Mouse (Mus musculus) kidney, postnatal 0 days (tissue): ENCODE results near the gene Creg2. TPM values are rescaled to one million over a fixed set of nuclear protein-coding genes. Genes with fewer than 3 reads are reported as not detected.
A peak's percentile ranks its signal among the peaks of the same experiment; 100 is the strongest.
"Not testable (repeated sequence)": the region's sequence is repeated elsewhere in the genome, so short reads cannot be mapped to it uniquely, and the experiment has no call there.

Source experiments
- ATAC-seq: fragments of 200-750 bp; cut with Nextera tagmentation; replicated peaks from 2 replicates; pipeline ENCODE4 v1.8.0; 2017; ENCODE audit warnings: low read depth, moderate number of reproducible peaks, moderate TSS enrichment, moderate library complexity; ENCODE audit not compliant: low FRiP score
- DNase-seq: peaks from one replicate; pipeline ENCODE4 v3.0.0-alpha.2; 2016; ENCODE audit warnings: low spot score
- H3K27ac ChIP-seq: fragments of 300-500 bp; sonication (generic); 2 replicates; pipeline ENCODE4 v1.5.1; 2014; ENCODE audit warnings: mild to moderate bottlenecking
- H3K27me3 ChIP-seq: fragments of 300-500 bp; sonication (generic); 2 replicates; pipeline ENCODE4 v1.6.1; 2014; ENCODE audit warnings: low read length, mixed read lengths; ENCODE audit not compliant: insufficient read depth
- H3K36me3 ChIP-seq: fragments of 300-500 bp; sonication (generic); 2 replicates; pipeline ENCODE4 v1.6.1; 2014; ENCODE audit warnings: low read length, mixed read lengths; ENCODE audit not compliant: insufficient read depth
- H3K4me1 ChIP-seq: fragments of 300-500 bp; sonication (generic); replicated peaks from 2 replicates; pipeline ENCODE4 v1.6.1; 2014; ENCODE audit warnings: antibody characterized with exemption, low read length, mixed read lengths; ENCODE audit not compliant: insufficient read depth
- H3K4me2 ChIP-seq: fragments of 300-500 bp; sonication (generic); 2 replicates; pipeline ENCODE4 v1.6.1; 2014; ENCODE audit warnings: mild to moderate bottlenecking, low read length, moderate library complexity, mixed read lengths
- H3K4me3 ChIP-seq: fragments of 300-500 bp; sonication (generic); replicated peaks from 2 replicates; pipeline ENCODE4 v1.5.1; 2014; ENCODE audit warnings: low read depth, low read length
- H3K9ac ChIP-seq: fragments of 300-500 bp; sonication (generic); 2 replicates; pipeline ENCODE4 v1.6.1; 2014; ENCODE audit warnings: low read depth, low read length
- H3K9me3 ChIP-seq: fragments of 300-500 bp; sonication (generic); replicated peaks from 2 replicates; pipeline ENCODE4 v1.6.1; 2016; ENCODE audit warnings: low read length, inconsistent platforms, mixed read lengths
- CTCF ChIP-seq: IDR thresholded peaks from 2 replicates; pipeline ENCODE4 v1.5.1; 2016; ENCODE audit warnings: antibody characterized with exemption, low read depth, mild to moderate bottlenecking, moderate library complexity
- WGBS: fragments of 180-500 bp; shearing (Covaris S2); extraction: QIAGEN DNeasy Blood & Tissue Kit; methylation state at CpG from one replicate; pipeline ENCODE4 v1.1.7; 2014; 5-methylcytosine and 5-hydroxymethylcytosine counted together
- polyA plus RNA-seq: library from polyadenylated mRNA; unstranded; fragments of >200 nt; fragmentation: Nextera tagmentation; extraction: Ambion mirVana; gene quantifications from 2 replicates; pipeline ENCODE4 v1.2.1, GENCODE M21; 2015

Gene Creg2
- polyA plus RNA-seq, 1 experiment from 2014 or later, result 0.05 TPM

DNA sequence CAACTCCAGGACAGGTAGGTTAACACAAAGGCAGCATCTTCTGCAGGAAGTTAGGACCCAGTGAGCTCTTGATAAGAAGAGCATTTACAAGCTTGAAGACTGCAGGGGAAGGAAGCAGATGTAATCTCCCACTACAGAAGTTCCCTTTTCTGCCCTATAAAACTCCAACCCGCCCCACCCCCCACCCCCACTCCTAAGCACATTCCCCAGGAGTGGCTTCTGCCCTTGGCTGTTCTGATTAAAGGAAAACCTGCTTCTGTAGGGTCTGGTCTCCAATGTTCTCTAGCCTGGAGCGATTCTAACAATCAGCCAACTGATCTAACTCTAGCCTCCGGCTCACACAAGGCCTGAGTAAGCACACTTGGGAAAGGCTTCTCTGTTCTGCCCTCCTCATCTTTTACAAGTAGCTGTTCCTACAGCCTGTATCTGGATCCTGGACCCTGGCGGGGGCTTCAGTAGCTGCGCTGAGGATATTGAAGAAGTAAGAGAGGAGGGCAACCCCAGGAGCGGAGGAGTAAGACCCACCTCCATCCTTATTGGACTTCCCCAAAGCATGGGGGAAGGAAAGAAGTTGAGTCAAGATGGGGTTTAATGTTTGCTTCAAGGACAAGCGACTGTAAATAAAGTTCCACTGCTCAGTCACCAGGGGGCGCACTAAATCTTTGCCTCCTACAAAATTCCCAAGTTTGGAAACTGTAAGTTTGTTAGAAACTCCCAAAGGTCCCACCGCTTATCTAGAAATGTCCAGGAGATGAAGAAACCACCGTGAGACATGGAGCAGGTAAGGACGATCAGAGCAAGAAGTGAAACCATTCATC lies 36.6 kb downstream of the Creg2 start:
- Histone ChIP-seq H3K27me3 (no peaks in the 10 kb centered on the region), H3K9me3 (no peaks in the 10 kb centered on the region), H3K27ac (no peak overlapping the region), H3K4me3 (no peak overlapping the region), H3K36me3 (no peaks in the 10 kb centered on the region), H3K4me2 (no peak overlapping the region), H3K4me1 (0 out of 2 replicates have a peak, but pooled peaks cover 2% of the 10 kb centered on the region), H3K9ac (no peak overlapping the region)
- peak; percentile 86 for TF ChIP-seq CTCF
- 24% methylated on average over 11 of the region's 11 CpGs for WGBS
- peak; percentile 88 for DNase-seq
- ATAC-seq, result no peak

DNA sequence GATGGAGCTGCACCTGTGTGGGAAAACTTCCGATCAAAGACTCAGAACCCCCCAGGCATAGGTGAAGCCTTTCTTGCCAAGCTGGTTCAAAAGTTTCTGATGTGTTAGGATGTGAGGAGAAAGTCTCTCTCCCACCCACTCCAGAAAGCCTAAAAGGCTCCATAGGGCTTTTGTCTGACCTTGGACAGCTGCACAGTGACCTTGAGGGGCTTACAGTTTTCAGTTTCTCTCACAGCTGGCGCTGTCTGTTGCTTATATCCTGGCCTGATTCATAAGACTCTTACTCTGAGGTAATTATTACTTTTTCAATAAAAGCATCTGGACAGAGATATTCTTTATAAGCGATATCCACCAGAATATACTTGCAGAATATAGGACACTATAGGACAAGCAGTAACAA lies 38.2 kb downstream of the Creg2 start:
- Histone ChIP-seq H3K36me3 (no peaks in the 10 kb centered on the region), H3K4me2 (no peak overlapping the region), H3K4me3 (no peak overlapping the region), H3K9me3 (no peaks in the 10 kb centered on the region), H3K27ac (no peak overlapping the region), H3K9ac (no peak overlapping the region), H3K4me1 (peaks cover 7% of the 10 kb centered on the region; the same call in 1 of the 2 replicates), H3K27me3 (no peaks in the 10 kb centered on the region)
- ATAC-seq, result no peak
- WGBS, result 74% methylated on average over 3 of the region's 3 CpGs
- DNase-seq, result no peak
- TF ChIP-seq CTCF, result no peak

DNA sequence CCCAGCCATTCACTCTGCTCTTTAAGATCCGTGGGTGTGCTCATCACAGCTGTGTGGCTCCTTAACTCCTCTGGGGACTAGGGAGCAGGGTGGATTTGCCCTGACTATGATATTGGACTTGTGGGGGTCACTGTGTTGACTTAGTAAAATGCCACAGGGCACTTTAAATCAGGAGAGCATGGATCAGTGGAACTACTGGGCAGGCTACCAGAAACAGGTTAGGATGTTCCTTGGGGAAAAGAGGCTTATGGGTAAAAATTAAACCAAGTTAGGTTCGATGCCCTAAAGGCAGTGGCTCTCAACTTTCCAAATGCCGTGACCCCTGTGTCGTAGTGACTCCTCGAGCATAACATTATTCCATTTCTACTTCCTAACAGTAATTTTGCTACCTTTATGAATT lies 38.8 kb downstream of the Creg2 start:
- Histone ChIP-seq H3K27me3 (no peaks in the 10 kb centered on the region), H3K27ac (no peak overlapping the region), H3K9me3 (no peaks in the 10 kb centered on the region), H3K9ac (no peak overlapping the region), H3K4me1 (peaks cover 7% of the 10 kb centered on the region; the same call in 1 of the 2 replicates), H3K36me3 (no peaks in the 10 kb centered on the region), H3K4me3 (no peak overlapping the region), H3K4me2 (no peak overlapping the region)
- 57% methylated on average over 5 of the region's 5 CpGs for WGBS
- no peak for TF ChIP-seq CTCF
- no peak for DNase-seq
- ATAC-seq, result no peak

DNA sequence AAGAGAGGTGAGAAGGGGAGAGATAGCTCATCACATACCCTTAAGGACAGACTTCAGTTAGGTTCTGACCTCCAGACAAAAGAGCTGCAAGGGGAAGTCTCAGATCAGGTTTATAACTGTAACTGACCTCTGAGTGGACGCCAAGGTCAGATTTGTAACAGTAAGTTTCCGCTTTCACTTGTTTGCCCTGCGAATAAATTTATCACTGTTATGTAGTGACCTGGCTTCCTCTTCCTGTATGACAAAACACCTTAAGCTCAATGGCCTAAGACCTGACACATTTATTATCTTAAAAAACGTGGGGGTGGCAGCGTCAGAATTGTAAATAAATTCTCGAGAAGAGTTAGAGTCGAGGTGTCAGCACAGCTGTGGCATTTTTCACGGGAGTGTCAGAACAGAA lies 42.7 kb downstream of the Creg2 start:
- H3K9me3 ChIP-seq, result no peaks in the 10 kb centered on the region
- H3K27me3 ChIP-seq, result no peaks in the 10 kb centered on the region
- ATAC-seq, result no peak
- no peak for TF ChIP-seq CTCF
- no peak overlapping the region for H3K9ac ChIP-seq
- DNase-seq, result peak; percentile 46
- H3K4me3 ChIP-seq, result no peak overlapping the region
- peaks cover 7% of the 10 kb centered on the region; the same call in 1 of the 2 replicates for H3K4me1 ChIP-seq
- H3K4me2 ChIP-seq, result no peak overlapping the region
- no peak overlapping the region for H3K27ac ChIP-seq
- WGBS, result 15% methylated on average over 8 of the region's 8 CpGs
- H3K36me3 ChIP-seq, result no peaks in the 10 kb centered on the region

DNA sequence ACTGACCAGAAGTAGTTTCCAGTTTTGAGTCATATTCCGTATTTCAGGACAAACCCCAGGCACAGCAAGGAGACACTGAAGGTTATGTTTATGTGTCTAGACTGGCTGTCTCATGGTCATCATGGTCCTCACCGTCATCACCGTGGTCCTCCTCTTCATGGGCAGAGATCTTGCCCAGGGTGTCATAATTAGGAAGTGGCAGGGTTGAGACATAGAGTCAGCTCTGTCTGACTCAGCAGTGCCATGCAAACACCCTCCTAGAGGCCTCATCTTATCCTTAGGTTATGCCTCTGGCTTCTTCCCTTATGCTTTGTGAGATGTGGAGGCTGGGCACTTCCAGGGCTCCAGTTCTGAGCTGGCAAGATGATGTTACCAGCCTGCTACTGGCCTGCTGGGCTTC lies 48.8 kb downstream of the Creg2 start:
- no peaks in the 10 kb centered on the region for H3K4me1 ChIP-seq
- TF ChIP-seq CTCF, result no peak
- H3K27me3 ChIP-seq, result no peaks in the 10 kb centered on the region
- no peak for ATAC-seq
- H3K9me3 ChIP-seq, result no peaks in the 10 kb centered on the region
- no peak for DNase-seq
- H3K27ac ChIP-seq, result no peak overlapping the region
- H3K4me3 ChIP-seq, result no peak overlapping the region
- no peak overlapping the region for H3K4me2 ChIP-seq
- WGBS, result 91% methylated on average over 3 of the region's 3 CpGs
- H3K36me3 ChIP-seq, result no peaks in the 10 kb centered on the region
- H3K9ac ChIP-seq, result no peak overlapping the region

DNA sequence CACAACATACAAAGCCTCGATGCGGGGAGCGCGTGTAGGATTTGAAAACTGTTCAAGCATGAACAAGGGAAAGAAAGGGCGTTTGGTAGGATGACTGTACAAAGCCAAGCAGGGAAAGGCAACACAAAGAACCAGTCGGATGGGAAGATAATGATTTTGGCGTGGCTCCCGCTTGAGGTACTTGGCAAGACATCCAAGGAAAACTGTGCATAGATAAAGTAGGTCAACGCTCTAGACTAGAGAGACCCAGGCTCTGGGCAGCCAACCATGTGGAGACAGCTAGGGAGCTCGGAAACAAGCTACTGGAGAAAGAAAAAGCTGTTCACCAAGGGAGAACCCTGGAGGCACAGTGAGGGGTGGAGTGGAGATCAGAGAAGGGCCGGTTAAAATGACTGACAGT lies 52.5 kb downstream of the Creg2 start:
- no peak for TF ChIP-seq CTCF
- Histone ChIP-seq H3K9ac (no peak overlapping the region), H3K4me1 (no peaks in the 10 kb centered on the region), H3K27me3 (no peaks in the 10 kb centered on the region), H3K4me2 (no peak overlapping the region), H3K4me3 (no peak overlapping the region), H3K9me3 (no peaks in the 10 kb centered on the region), H3K27ac (no peak overlapping the region), H3K36me3 (no peaks in the 10 kb centered on the region)
- DNase-seq (no peak), ATAC-seq (no peak)
- 70% methylated on average over 11 of the region's 11 CpGs for WGBS

DNA sequence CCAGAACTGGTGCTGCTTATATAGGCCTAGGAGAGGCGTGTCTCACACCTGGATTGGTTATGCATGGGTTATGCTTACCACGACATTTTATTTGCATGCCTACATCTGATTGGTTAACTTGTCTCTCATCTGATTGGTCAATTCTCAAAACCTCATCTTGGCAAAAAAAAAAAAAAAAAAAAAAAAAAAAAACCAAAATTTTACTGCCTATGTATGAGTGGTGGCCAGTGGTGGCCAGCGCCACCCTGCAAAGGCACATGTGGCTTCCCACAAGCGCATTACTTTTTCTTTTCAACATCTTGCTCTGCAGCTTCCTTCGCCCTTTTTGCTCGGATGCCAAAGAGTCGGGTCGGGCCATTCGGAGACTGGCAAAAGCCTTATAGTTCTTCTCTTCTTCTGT lies 54.1 kb downstream of the Creg2 start:
- not testable (repeated sequence) for H3K4me1 ChIP-seq, H3K36me3 ChIP-seq, H3K9ac ChIP-seq, H3K4me3 ChIP-seq, DNase-seq, H3K4me2 ChIP-seq, ATAC-seq, H3K9me3 ChIP-seq, H3K27ac ChIP-seq, H3K27me3 ChIP-seq
- WGBS, result 92% methylated on average over 9 of the region's 9 CpGs
